Mouse (Mus musculus) heart, embryonic 16.5 days (tissue): ENCODE data around the gene Car6. TPM values are rescaled to one million over a fixed set of nuclear protein-coding genes. Genes with fewer than 3 reads are reported as not detected.

Source experiments
- ATAC-seq: fragments of 200-750 bp; cut with Nextera tagmentation; replicated peaks from 2 replicates; pipeline ENCODE4 v1.8.0; 2017; ENCODE audit warnings: moderate number of reproducible peaks; ENCODE audit not compliant: insufficient read depth, low FRiP score; ENCODE audit errors: extremely low read depth
- H3K27ac ChIP-seq: fragments of 300-500 bp; sonication (generic); 2 replicates; pipeline ENCODE4 v1.5.1; 2014; ENCODE audit warnings: mild to moderate bottlenecking, low read length, control low read depth, moderate library complexity
- H3K27me3 ChIP-seq: fragments of 300-500 bp; sonication (generic); 2 replicates; pipeline ENCODE4 v1.6.1; 2014; ENCODE audit warnings: low read length, mixed read lengths; ENCODE audit not compliant: control insufficient read depth, insufficient read depth
- H3K36me3 ChIP-seq: fragments of 300-500 bp; sonication (generic); 2 replicates; pipeline ENCODE4 v1.6.1; 2014; ENCODE audit not compliant: control insufficient read depth, insufficient read depth
- H3K4me1 ChIP-seq: fragments of 300-500 bp; sonication (generic); 2 replicates; pipeline ENCODE4 v1.6.1; 2014; ENCODE audit warnings: low read length, mixed read lengths; ENCODE audit not compliant: control insufficient read depth, insufficient read depth
- H3K4me2 ChIP-seq: fragments of 300-500 bp; sonication (generic); 2 replicates; pipeline ENCODE4 v1.6.1; 2014; ENCODE audit warnings: low read depth, mild to moderate bottlenecking, control low read depth, low read length
- H3K4me3 ChIP-seq: fragments of 300-500 bp; sonication (generic); 2 replicates; pipeline ENCODE4 v1.5.1; 2014; ENCODE audit warnings: mild to moderate bottlenecking, control low read depth, low read length
- H3K9ac ChIP-seq: fragments of 300-500 bp; sonication (generic); 2 replicates; pipeline ENCODE4 v1.6.1; 2014; ENCODE audit warnings: low read length, control low read depth
- H3K9me3 ChIP-seq: fragments of 300-500 bp; sonication (generic); replicated peaks from 2 replicates; pipeline ENCODE4 v1.6.1; 2016; ENCODE audit warnings: low read length; ENCODE audit not compliant: control insufficient read depth
- WGBS: fragments of 180-500 bp; shearing (Covaris S2); extraction: QIAGEN DNeasy Blood & Tissue Kit; methylation state at CpG from one replicate; pipeline ENCODE4 v1.1.7; 2014; 5-methylcytosine and 5-hydroxymethylcytosine counted together
- polyA plus RNA-seq: library from polyadenylated mRNA; unstranded; fragments of >200 nt; fragmentation: Nextera tagmentation; extraction: Ambion mirVana; gene quantifications from 2 replicates; pipeline ENCODE4 v1.2.1, GENCODE M21; 2015

Car6 gene
- polyA plus RNA-seq, 1 experiment from 2014 or later, result not detected

- Histone ChIP-seq H3K4me3 (no peak overlapping the region), H3K27ac (no peak overlapping the region), H3K9ac (no peak overlapping the region), H3K4me2 (no peak overlapping the region; the same call in 1 of the 2 replicates), H3K36me3 (no peaks in the 10 kb centered on the region), H3K27me3 (no peaks in the 10 kb centered on the region), H3K9me3 (no peaks in the 10 kb centered on the region), H3K4me1 (peaks cover 10% of the 10 kb centered on the region)
- no peak for ATAC-seq
- 86% methylated on average over 7 of the region's 7 CpGs for WGBS
These were observed 63.6 kb downstream of the Car6 start for GRCm38 (mm10) chr4:150137368-150138083.

Other genes with a start within 250 kb of the Car6 start
- gene Spsb1, start 246.3 kb downstream of the Car6 start, polyA plus RNA-seq, result 10.5 and 12.4 TPM in 2 replicates
- 11.4 and 14.6 TPM in 2 replicates for gene H6pd, start 192.3 kb downstream of the Car6 start, polyA plus RNA-seq
- gene Gpr157, start 114.0 kb downstream of the Car6 start, polyA plus RNA-seq, result 4.3 and 4.5 TPM in 2 replicates
- gene Slc2a5, start 82.0 kb downstream of the Car6 start, polyA plus RNA-seq, result 0.49 and 0.77 TPM in 2 replicates
- not detected in 2 replicates for gene Slc2a7, start 52.4 kb downstream of the Car6 start, polyA plus RNA-seq
- gene Eno1, start 35.4 kb upstream of the Car6 start, polyA plus RNA-seq, result 1,672 and 1,922 TPM in 2 replicates
- 18.0 and 18.5 TPM in 2 replicates for gene Rere, start 80.3 kb upstream of the Car6 start, polyA plus RNA-seq